Mouse (Mus musculus) heart, postnatal 36 days (tissue): ENCODE results near the gene Pgap3. TPM values are rescaled to one million over a fixed set of nuclear protein-coding genes. Genes with fewer than 3 reads are reported as not detected.
A peak's percentile ranks its signal among the peaks of the same experiment; 100 is the strongest.

Source experiments
- DNase-seq, 2 experiments: peaks; one replicate each; pipeline ENCODE4 v3.0.0; 2021 to 2022
- intact Hi-C: fragments of 180-260 bp; cut with DNase I; formaldehyde crosslinking; loops from one replicate; pipeline ENCODE4 v1.15.1; 2025
- total RNA-seq, 2 experiments: library from RNA; stranded (reverse); gene quantifications; 2 replicates each; pipeline ENCODE4 v1.2.3; 2021

Pgap3 gene
- total RNA-seq, result 1 to 10 TPM; 8.5 to 9.2 TPM

DNA sequence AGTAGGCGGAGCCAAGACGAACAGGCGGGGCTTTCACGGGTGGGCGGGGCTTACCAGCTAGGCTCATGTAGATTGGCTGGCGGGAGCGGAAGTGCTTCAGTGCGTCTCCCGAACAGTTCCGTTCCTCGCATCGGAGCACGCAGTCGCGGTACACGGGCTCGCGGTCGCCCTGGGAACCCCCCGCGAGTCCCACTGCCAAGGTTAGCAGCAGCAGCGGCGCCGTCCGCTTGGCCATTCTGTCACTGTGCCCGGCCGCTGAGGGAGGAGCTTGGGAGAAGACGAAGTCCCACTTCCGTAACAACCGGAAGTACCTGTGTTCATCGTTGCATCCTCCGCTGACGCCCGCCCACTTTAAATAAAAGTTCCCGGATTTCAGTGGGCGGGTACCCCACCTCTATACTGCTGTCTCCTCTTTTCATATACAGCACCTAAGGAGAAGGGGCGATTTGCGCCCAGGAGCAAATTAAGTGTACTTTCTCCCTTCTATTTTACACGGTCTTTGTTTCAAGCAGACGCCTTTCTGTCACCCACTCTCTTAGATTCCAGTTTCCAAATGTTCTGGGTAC lies at the start of gene Pgap3:
Gene Pgap3 (minus strand): TSS at position 330 of the 566 bp plus-strand sequence.
- intact Hi-C loops, result loop anchor here (5.0 kb wide), 1 partner anchor 37 kb away; the partner anchor contains the start of gene Mien1

DNA sequence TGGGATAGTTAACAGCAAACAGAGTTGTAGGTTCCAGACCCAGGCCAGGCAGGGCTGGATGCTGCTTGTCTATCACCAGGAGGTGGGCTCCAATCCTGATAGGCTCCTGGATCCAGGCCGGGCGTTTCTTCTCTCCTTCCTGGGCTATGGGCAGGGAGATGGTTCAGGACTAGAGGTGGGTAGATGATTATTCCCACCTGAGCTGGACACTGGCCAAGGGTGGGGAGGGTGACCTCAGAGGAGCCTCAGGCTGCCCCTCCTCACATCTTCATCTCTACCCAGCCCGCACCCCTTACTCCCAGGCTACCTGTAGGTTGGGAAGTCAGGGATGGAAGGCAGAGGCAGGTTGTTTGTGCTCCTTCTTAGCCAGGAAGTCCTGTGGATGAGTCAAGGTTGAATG lies 49.1 kb upstream of the Pgap3 start:
- DNase-seq, result no peak
- intact Hi-C loops, result no loop called here

More for the DNA sequence above, at the start of gene Pgap3:
- peak; percentile 81 to 90 for DNase-seq

DNA sequence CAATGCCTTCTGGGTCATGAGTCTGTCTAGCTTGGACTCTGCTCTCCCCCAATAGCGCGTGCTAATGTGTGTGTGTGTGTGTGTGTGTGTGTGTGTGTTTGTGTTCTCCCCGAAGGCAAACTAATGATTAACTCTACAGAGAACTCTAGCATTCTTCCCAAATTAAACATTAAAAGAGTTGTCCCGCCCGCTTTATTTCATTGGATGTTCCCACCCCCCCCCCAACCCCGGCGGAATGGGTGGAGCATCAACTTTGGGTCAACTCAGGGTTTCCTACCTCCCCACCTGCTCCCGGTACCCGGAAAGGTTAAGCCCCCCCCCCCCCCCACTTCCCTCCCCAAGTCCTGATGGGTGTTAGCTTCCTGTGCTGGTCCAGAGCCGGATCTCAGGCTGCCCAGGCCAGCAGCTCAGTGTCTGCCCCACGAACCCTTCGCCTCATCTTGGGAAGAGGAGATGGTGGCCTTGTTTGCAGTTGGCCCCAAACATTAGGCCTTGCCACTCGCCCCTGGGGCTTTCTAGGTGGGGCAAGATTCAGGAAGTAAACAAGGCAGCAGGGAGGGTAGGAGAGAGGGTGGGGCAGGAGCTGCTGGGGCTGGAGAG lies 48.0 kb upstream of the Pgap3 start:
- DNase-seq, result no peak
- intact Hi-C loops, result no loop called here

DNA sequence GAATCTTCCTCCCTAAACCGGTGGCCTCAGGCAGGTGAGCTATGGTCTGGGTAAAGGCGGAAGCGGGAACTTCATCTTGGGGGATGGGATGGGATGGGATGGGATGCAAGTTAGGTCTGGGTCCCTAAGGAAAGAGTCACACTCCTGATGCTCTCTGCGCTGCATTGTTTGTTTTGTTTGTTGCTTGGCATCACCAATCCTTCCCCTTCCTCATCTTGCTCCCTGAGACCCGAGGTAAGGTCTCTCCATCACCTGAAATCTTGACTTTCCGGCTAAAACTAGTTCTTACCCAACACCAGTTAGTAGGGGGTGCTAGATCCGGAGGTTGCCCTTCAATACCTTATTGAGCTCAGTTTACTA lies 47.2 kb upstream of the Pgap3 start:
- no peak for DNase-seq
- intact Hi-C loops, result no loop called here

DNA sequence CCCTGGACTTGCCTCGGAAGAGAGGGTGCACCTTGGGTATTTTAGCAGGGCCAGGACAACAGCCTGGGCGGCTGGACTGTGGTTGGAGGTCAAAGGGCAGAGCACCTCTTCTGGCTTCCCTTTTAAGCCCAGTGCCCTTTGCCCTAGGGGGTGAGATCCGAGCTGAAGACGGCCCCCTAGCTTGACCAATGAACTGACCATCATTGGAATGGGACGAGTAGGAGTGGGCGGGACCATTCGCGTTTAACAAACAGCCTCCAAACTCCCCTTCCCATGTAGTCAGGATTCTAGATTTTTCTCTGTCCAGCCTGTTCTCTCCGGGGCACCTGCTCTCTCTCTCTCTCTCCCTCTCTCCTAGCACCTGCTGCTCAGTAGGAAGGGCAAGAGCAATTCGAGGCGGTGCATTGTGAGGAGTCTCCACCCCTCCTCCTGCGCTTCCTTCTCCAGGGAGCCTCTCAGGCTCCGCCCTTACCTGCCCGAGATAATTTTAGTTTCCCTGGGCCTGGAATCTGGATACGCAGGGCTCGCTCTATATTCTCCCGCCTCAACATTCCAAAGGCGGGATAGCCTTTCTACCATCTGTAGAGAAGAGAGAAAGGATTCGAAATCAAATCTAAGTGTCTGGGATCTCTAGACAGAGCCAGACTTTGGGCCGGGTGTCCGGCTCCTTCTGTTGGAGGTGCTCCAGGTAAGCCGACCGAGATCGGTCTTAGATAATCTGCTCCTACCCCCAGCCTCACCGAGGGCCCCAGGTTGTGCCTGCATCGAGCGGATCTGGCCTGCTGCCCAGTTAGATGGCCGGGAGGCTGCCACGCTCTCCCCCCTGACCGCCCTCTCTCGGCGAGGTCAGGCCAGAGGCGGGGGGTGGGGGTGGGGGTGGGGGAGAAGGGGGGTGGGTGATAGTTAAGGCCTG lies 46.5 kb upstream of the Pgap3 start:
- intact Hi-C loops, result no loop called here
- DNase-seq, result no peak

DNA sequence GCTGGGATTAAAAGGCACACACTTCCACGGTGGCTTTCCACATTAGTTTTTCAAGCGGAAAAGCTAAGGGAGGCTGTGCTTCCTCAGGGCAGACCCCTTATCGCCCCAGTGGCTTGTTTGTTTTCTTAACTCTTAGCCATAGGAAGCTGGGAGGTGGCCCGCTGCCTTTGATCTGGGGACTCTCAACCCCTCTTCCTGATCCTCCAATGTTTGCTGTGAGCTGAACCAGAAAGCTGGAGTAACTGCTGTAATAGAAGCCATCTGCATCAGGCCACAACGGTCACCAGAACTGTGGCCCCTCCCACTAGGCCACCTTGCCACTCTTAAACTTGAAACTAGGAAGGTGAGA lies 45.9 kb upstream of the Pgap3 start, which contains the start of gene Grb7:
Gene Grb7 (plus strand): TSS at position 182 of the 349 bp plus-strand sequence.
- DNase-seq, result no peak
- intact Hi-C loops, result no loop called here

DNA sequence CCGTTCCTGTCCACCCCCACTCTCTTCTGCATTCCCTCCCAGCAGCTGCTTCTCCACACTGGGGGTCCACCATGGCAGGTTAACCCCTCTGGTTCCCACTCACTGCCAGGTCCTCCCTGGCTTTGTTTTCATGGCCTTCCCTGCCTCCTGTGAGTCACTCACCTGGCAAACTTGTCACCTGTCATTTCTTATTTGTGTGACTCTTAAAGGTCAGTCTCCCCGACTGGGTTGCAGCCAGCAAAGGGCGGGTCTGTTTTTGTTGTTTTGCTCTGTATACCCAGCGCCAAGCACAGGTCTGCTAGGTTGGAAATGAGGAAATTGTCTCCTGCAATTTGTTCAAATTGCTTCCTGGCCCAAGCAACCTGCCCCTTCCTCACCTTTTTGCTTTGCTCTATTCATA lies 45.4 kb upstream of the Pgap3 start:
- no peak for DNase-seq
- intact Hi-C loops, result no loop called here

DNA sequence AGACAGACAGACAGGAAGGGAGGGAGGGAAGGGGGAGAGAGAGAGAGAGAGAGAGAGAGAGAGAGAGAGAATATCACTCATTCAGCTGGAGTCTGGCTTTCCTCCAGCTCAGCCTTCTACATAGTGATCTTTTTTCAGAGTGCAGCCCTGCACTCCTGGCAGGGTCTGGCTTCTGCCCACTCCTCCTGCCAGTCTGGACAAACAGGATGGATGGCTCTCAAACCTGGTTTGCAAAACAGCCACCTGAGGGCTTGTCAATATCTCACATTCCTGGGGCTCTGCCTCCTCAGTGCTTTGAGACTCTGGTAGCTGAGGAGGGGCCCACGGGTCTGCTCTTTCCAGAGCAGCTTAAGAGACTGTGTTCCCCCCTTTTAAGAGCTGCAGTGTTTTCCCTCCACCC lies 44.9 kb upstream of the Pgap3 start:
- DNase-seq, result no peak
- intact Hi-C loops, result no loop called here

DNA sequence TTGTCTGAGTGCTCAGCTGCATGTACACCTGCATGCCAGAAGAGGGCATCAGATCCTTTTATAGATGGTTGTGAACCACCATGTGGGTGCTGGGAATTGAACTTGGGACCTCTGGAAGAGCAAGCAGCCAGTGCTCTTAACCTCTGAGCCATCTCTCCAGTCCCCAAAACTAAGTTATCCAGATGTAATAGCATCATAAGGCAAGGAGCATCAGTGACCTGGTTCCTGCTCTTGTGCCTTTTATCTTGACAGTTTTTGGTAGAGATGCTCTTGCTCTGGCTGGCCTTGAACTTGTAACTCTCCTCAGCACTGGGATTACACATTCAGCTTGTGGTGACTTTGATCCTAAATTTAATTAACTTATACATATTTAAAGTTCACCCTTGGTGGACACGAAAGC lies 43.4 kb upstream of the Pgap3 start:
- intact Hi-C loops, result no loop called here
- no peak for DNase-seq

DNA sequence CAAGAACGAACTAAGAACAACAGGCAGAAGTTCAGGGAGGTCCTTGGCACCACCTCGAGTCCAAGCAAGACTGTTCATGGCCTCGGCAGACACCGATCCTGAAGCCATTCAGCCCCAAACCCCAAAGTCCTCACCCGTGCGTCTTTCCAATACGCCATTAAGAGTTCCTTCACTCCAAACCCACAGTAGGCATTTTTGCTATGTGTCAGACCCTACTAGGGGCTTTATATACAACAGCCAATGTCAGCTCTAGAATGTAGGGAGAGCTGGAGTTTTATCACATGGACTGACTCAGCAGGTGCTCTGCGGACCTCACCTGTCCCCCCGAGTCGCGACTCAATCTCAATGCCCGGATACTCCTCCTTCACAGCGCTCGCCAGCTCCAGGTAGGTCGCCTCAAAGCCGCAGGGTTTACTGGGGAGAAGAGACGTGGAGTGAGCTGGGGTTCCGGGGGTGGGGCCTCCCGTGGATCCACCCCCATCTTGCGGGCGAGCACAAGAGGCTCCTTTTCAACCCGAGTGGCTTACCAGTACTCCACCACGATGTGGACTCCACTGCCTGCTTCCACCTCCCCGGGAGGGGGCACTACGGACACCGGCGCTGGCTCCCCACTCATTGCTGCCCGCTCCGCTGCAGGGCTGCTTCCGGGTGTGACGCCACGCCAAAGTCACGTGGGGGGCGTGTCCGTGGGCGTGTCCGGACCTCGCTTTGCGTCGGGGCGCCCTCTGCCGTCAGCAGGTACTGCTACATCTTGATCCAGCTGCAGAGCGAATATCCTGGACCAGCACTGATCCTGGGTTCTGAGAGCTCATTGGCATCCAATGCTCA lies 38.3 kb upstream of the Pgap3 start, which contains the start of gene Mien1:
Gene Mien1 (minus strand): TSS at position 661 of the 828 bp plus-strand sequence.
- DNase-seq, result peak; percentile 99
- intact Hi-C loops, result loop anchor here (2.0 to 5.0 kb wide), 3 partner anchors 26 to 94 kb away; partner anchors contain the start of genes Erbb2 and Pgap3

DNA sequence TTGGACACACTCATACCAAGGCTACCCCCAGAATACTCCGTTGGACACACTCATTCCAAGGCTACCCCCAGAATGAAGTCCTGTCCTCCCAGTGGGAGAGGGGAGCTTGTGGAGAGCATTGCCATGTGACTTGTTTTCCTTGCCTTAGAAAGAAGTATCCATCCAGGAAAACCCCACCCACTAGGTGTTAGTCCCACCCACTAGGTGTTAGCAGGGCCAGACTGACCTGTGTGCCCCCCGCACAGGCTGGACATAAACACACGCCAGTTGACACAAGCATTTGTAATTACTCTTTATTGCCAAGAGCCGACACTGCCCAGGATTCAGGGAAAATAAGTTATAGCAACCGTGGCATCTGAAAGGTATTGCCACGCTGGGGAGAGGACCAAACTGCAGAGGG lies 37.2 kb upstream of the Pgap3 start:
- intact Hi-C loops, result loop anchor here (5.0 kb wide), 1 partner anchor 35 kb away; the partner anchor contains the start of gene Pgap3
- DNase-seq, result no peak

DNA sequence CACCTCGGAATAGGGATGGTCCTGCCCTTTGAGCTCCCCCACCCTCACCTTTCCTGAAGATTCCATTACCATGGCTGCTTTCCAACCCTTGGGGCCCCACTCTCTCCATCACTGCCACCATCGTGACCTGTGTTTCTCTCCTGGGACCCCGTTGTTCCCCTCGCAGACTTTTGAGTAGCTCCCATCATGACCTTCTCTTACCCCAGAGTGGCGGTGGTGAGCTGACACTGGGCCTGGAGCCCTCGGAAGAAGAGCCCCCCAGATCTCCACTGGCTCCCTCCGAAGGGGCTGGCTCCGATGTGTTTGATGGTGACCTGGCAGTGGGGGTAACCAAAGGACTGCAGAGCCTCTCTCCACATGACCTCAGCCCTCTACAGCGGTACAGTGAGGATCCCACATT lies 35.4 kb upstream of the Pgap3 start:
- DNase-seq, result no peak
- intact Hi-C loops, result loop anchor here (5.0 kb wide), 1 partner anchor 33 kb away; the partner anchor contains the start of gene Pgap3

DNA sequence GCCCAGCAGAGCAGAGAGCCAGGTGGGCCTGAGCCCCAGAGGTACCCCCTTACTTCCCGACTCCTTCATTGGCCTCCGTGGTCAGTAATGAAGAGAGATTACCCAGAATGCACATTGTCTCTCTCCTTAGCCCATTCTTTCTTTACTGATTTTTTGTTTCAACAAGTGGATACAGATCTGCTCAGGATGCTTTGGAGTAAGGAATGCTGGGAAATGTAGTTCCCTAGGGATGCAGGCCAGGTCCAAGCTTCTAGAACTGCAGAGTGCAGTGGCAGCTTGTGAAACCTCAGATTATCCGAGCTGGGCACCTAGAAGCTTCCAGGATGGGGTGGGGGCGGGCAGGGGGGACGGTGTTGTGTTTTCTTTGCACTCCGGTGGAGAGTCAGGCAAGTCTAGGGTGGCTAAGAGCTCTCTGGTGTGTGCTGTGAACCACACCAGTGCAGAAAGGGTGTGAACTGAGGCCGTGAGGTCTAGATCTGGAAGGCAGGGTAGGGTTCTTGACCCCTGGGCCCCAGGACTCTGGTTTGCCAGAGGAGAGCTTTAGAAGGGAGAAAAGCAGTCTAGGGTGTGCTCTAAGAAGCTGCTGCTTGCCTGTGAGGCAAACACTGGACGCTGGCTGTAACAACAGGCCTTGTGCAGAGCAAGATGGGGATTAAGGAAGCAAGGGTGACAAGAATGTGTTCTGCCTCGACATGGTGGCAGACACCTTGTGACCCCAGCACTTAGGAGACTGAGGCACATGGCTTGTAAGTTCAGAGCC lies 31.6 kb upstream of the Pgap3 start:
- no peak for DNase-seq
- intact Hi-C loops, result no loop called here

DNA sequence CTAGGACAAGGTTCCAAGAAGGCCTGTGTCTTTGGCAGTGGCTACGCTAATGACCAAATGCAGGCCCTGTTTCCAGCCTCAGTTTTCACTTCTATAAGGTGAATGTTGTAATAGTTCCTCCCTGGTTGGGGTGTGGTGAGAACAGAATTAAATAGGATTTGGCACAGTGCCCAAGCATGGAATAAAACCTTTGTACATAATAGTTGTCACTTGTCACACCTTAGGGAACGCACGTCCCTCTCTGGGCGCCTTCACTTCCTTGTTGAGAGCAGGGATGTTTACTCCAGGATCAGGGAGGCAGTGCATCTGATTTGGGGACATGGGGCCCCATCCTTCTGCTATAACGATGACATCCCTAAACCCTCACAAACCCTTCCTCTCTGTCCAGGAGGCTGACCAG lies 28.1 kb upstream of the Pgap3 start:
- DNase-seq, result no peak
- intact Hi-C loops, result no loop called here

DNA sequence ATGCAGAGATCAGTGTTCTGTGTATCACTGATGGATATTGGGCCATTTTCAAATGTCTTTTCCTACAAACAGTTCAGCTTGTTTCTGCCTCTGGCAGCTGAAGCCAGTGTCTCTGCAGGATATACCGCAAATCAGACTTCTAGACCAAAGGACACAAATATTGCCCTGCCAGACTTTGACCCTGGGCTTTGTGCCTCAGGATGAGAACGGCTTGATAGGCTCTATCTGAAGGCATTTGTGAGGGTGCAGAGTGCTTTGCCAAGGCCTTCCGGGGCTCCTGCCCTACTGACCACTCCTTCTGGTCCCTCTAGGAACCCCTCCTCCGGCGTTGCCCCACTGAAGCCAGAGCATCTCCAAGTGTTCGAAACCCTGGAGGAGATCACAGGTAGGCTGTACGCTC lies 26.3 kb upstream of the Pgap3 start:
- no peak for DNase-seq
- intact Hi-C loops, result no loop called here

DNA sequence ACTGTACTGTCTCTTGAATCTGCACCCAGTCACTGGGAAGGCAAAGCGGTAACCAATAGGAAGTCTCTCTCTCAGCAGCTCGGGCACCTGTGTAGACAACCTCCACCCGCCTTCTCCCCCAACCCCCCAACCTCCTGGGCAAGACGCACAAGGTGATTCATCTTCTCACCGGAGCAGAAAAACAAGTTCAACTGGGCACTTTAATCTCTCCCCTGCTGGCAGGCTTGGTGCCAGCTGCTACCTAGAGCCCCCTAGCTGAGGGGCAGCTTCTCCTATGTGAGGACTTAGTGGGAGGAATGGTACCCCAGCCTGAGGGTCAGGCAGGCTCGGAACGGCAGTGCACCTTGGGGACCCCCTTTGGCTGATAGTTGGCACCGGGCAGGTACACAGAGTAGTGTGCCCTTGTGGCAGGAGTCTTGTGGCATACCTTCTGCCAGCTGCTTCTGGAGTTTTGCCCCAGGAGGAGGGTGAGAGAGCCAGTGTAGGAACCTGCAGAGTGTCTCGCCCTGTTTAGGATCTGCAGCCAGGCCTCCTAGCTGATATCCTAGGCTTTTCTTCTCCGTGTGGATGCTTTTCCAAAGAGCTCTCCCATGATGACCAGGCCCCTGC lies 18.8 kb upstream of the Pgap3 start:
- DNase-seq, result no peak
- intact Hi-C loops, result no loop called here

DNA sequence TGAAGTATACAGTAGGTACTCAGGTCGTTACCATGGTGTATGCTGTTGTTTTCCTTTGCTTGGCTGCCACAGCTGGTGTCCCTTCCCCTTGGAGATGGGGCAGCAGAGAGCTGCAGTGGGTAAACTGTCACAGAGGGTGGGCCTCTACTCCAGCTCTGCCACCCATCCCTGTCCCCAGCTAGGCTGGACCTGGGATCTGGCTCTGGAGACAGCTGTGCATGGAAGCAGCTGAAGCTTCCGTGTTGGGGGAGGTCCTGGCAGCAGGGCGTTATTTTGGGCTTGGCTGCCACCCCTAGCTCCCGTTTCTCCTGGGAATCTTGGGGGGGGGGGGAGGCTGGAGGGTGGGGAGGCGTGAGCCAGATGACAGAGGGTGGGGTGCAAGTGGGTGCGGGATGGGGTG lies 18.0 kb upstream of the Pgap3 start:
- intact Hi-C loops, result no loop called here
- no peak for DNase-seq

DNA sequence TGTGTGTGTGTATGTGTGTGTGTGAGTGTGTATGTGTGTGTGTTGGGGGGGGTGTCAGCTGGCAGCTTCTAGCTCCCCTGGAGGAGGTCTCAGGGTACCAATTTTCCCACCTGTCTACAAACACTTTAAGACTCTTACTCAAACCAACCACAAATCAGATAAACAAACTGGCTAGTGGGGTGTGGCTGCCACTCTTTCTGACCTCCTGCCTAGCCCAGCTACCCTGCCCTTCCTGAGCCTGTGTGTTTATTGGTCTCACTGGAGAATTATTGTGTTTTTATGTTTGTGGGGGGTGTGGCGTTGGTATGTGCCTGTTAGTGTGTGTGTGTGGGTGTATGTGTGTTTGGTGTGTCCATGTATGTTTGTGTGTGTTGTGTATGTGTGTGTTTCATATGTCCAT lies 16.8 kb upstream of the Pgap3 start:
- no peak for DNase-seq

DNA sequence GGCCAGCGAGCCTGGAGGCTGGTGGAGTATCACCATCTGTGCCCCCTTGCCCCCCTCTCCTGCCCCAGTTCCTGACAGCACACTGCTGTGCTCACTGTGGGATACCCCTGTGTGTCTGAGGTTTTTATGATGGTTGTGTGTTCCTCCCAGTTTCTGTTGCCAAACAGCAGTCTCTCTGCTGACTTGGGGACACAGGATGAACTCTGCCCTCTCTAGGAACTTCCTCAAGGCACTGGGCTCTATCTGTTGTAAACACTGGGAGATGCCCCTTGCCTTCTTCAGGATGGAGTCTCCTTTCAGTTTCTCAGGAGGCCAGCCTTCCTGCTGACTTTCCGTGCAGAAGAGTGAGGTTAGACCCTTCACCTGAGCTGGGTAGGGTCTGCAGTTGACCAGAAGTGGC lies 13.9 kb upstream of the Pgap3 start:
- DNase-seq, result no peak
- intact Hi-C loops, result no loop called here

More for the DNA sequence above, 16.8 kb upstream of the Pgap3 start:
- intact Hi-C loops, result no loop called here
